Mouse (Mus musculus): Measurements from ENCODE around the gene Stard3. TPM values are rescaled to one million over a fixed set of nuclear protein-coding genes. Genes with fewer than 3 reads are reported as not detected.
A peak's percentile ranks its signal among the peaks of the same experiment; 100 is the strongest.

Stard3 gene
- polyA plus RNA-seq, 1 experiment = 271 TPM

DNA sequence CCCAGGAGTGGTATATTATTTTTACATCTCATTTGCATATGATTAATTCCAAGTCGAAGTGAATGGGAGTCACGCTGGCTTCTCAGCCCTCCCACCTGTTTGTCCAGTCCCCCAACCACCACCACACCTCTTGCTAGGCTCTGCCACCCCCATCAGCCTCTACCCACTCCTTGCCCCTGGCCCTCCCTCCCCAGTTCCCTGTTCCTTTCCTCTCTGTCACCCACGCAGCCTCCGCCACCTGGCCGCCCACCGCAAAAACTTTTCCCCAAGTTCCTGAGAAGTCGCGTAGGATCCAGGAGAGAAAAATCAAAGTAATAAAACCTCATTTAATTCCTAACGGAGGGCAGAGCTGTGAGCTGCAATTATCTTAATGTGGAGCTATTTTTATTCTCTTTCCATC, 12.0 kb upstream of the Stard3 start:
- H3K4me1 ChIP-seq (replicated peaks; ENCODE audit: control insufficient read depth, insufficient read depth, low read length) = peaks cover 9% of the 10 kb centered on the region
- WGBS = 11% methylated on average over 9 of the region's 9 CpGs
- H3K4me3 ChIP-seq (ENCODE audit: control insufficient read depth, insufficient read depth, low read length) = no peak overlapping the region
- TF ChIP-seq POLR2A (IDR thresholded peaks at IDR 0.05; ENCODE audit: control insufficient read depth, extremely low read depth, insufficient read depth, low read length, poor library complexity) (no peak), CTCF (IDR thresholded peaks at IDR 0.05; ENCODE audit: borderline replicate concordance, control insufficient read depth, extremely low read depth, insufficient read depth, low read length, poor library complexity) (no peak)
- no peak for DNase-seq
- peaks cover 4% of the 10 kb centered on the region; the same call in 1 of the 2 replicates for H3K27me3 ChIP-seq (ENCODE audit: control insufficient read depth, insufficient read depth, low read length)
- H3K36me3 ChIP-seq (ENCODE audit: control insufficient read depth, insufficient read depth, low read length) = no peaks in the 10 kb centered on the region
- no peak overlapping the region for H3K27ac ChIP-seq (ENCODE audit: control insufficient read depth, insufficient read depth, low read length)

DNA sequence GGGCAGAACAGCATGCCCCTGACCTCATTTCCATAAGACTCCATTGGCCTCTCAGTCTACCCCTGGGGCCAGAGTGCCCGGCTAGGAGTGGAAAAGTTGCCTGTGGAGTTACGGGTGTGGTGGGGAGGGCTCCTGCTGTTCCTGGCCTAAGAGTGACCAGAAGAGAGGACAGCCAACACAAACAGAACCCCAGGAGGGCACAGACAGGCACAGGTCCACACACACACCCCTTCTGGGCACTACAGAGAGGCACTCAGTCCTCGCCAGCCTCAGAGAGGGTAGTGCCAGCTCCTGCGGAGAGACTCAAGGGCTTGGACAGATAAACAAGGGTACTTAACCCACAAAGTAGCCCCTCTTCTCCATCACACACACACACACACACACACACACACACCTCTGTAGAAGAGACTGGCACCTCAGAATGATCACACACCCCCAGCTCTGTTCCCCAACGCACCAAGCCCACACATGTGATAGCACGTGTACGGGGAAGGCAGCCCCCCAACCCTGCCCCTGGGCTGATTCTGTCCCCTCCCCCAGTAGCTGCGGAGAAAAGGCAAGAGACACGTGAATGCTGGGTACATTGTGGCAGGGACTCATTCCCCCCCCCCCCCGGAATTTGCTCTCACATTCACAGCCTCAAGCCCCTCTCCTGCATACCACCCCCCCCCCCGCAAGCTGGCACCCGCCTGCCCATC, 10.6 kb upstream of the Stard3 start:
- H3K27me3 ChIP-seq (ENCODE audit: control insufficient read depth, insufficient read depth, low read length) = peaks cover 4% of the 10 kb centered on the region; the same call in 1 of the 2 replicates
- H3K36me3 ChIP-seq (ENCODE audit: control insufficient read depth, insufficient read depth, low read length) = no peaks in the 10 kb centered on the region
- no peak overlapping the region; the same call in 1 of the 2 replicates for H3K4me3 ChIP-seq (ENCODE audit: control insufficient read depth, insufficient read depth, low read length)
- 39% methylated on average over 10 of the region's 12 CpGs for WGBS
- no peak overlapping the region for H3K27ac ChIP-seq (ENCODE audit: control insufficient read depth, insufficient read depth, low read length)
- TF ChIP-seq CTCF (IDR thresholded peaks at IDR 0.05; ENCODE audit: borderline replicate concordance, control insufficient read depth, extremely low read depth, insufficient read depth, low read length, poor library complexity) = no peak
- no peak for TF ChIP-seq POLR2A (IDR thresholded peaks at IDR 0.05; ENCODE audit: control insufficient read depth, extremely low read depth, insufficient read depth, low read length, poor library complexity)
- DNase-seq = no peak
- H3K4me1 ChIP-seq (replicated peaks; ENCODE audit: control insufficient read depth, insufficient read depth, low read length) = peaks cover 9% of the 10 kb centered on the region

DNA sequence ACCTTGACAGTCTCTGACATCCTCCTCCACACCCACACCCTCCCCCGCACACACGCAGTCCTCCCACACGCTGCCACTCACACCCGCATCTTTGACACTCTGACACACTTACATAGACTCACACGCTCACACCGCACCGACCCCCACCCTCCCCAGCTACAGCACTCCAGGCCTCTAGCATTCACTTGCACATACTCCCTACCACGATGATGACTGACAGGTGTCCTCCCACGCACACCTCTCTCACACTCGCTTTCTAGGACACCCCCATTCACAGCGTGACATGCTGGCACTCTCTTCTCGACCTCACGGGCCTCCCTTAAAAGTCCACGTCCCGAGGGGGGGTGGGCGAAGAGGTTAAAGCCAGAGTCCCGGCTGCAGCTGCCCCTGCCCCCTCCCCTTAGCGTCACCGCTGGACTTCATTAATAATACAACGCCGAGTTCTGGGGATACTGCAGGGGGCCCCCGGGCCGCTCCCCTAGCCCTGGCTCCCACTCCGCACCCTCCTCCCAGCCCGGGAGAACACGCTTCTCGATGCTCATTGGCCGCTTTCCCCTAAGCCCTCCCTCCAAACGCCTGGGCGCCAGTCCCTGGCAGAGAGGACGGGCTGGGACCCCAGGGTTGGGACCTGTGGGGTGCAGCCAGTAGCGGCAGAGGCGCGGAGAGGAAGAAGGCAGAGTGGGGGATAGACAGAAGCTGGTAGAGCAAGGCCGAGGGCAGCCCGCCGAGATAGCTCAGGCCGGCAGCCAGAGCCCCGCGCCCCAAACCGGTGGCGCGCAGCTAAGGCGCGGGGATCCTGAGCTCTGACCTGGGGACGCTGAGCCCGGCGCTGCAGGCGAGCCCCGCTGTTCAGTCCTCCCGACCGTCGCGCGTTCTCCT, 9.8 kb upstream of the Stard3 start, which contains the start of gene Ppp1r1b:
Gene Ppp1r1b (plus strand): TSS at position 322 of the 879 bp plus-strand sequence.
- DNase-seq = peak; percentile 70
- peaks cover 4% of the 10 kb centered on the region; the same call in 1 of the 2 replicates for H3K27me3 ChIP-seq (ENCODE audit: control insufficient read depth, insufficient read depth, low read length)
- no peaks in the 10 kb centered on the region for H3K36me3 ChIP-seq (ENCODE audit: control insufficient read depth, insufficient read depth, low read length)
- WGBS = 2% methylated on average over 55 of the region's 55 CpGs
- no peak within 1 kb of the TSS for H3K27ac ChIP-seq (ENCODE audit: control insufficient read depth, insufficient read depth, low read length)
- TF ChIP-seq POLR2A (IDR thresholded peaks at IDR 0.05; ENCODE audit: control insufficient read depth, extremely low read depth, insufficient read depth, low read length, poor library complexity) (peak; percentile 32; the same call in 1 of the 2 replicates), CTCF (IDR thresholded peaks at IDR 0.05; ENCODE audit: borderline replicate concordance, control insufficient read depth, extremely low read depth, insufficient read depth, low read length, poor library complexity) (no peak; the same call in 1 of the 2 replicates)
- peaks cover 7% of the 10 kb centered on the region for H3K4me1 ChIP-seq (replicated peaks; ENCODE audit: control insufficient read depth, insufficient read depth, low read length)
- H3K4me3 ChIP-seq (ENCODE audit: control insufficient read depth, insufficient read depth, low read length) = peak within 1 kb of the TSS; percentile 32

DNA sequence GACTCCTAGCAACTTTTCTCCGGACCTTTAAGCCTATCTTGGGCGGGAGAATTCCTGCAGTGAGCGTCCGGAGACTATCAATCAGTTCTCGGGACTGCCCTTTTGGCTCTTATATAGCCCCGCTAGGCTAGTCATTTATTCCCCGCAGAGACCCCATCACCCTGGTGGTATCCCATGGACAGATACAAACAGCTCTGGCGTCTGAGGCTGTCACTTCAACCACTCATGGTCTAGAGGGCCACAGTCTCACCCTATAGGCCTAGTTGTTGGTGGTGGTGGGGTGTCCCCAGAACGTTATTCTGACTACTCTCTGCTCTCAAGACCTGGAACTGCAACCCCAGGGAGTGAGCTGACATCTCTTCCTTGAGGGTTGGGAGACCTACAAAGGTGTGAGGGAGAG, 8.9 kb upstream of the Stard3 start:
- Histone ChIP-seq H3K4me1 (replicated peaks; ENCODE audit: control insufficient read depth, insufficient read depth, low read length) (peaks cover 9% of the 10 kb centered on the region), H3K36me3 (ENCODE audit: control insufficient read depth, insufficient read depth, low read length) (no peaks in the 10 kb centered on the region), H3K27me3 (ENCODE audit: control insufficient read depth, insufficient read depth, low read length) (peaks cover 4% of the 10 kb centered on the region; the same call in 1 of the 2 replicates), H3K27ac (ENCODE audit: control insufficient read depth, insufficient read depth, low read length) (no peak overlapping the region), H3K4me3 (ENCODE audit: control insufficient read depth, insufficient read depth, low read length) (no peak overlapping the region)
- no peak for TF ChIP-seq POLR2A (IDR thresholded peaks at IDR 0.05; ENCODE audit: control insufficient read depth, extremely low read depth, insufficient read depth, low read length, poor library complexity)
- WGBS = 59% methylated on average over 9 of the region's 9 CpGs
- no peak for DNase-seq

DNA sequence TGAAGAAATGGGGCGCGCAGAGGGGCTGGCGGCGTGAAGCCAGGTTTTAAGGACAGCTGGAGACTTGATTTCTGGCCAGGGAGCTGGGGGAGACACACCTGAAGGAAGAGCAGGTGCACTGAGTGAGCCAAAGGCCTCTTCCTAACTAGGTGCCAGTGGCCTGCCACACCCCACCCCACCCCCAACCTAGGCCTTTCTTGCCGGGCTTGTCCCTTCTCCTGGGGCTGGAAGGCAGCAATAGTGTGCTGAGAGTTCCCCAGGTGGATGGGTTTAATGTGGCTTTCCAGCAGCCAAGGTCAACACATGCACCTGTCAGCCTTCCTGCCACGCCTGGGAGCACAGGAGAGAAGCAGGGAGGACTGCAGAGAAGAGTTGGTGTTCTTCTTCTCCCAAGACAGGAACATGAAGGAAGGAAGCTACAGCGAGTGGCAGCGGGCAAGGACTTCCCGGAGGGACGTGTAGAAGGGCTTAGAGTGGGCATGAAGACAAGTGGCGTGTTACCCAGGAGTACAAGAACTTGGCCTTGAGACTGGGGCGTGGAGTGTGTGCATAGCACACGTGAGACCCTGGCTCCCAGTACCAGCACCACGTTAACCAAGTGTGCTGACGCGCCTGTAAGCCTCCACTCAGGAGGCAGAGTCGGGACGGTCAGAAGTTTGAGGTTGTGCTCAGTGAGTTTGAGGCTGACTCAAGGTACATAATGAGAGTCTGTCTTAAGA, 5.7 kb upstream of the Stard3 start:
- WGBS = 87% methylated on average over 18 of the region's 18 CpGs
- no peak for TF ChIP-seq CTCF (IDR thresholded peaks at IDR 0.05; ENCODE audit: borderline replicate concordance, control insufficient read depth, extremely low read depth, insufficient read depth, low read length, poor library complexity)
- no peak for TF ChIP-seq POLR2A (IDR thresholded peaks at IDR 0.05; ENCODE audit: control insufficient read depth, extremely low read depth, insufficient read depth, low read length, poor library complexity)
- Histone ChIP-seq H3K4me1 (replicated peaks; ENCODE audit: control insufficient read depth, insufficient read depth, low read length) (peaks cover 20% of the 10 kb centered on the region), H3K27me3 (ENCODE audit: control insufficient read depth, insufficient read depth, low read length) (peaks cover 4% of the 10 kb centered on the region; the same call in 1 of the 2 replicates), H3K36me3 (ENCODE audit: control insufficient read depth, insufficient read depth, low read length) (no peaks in the 10 kb centered on the region), H3K27ac (ENCODE audit: control insufficient read depth, insufficient read depth, low read length) (no peak overlapping the region), H3K4me3 (ENCODE audit: control insufficient read depth, insufficient read depth, low read length) (no peak overlapping the region)
- no peak for DNase-seq

DNA sequence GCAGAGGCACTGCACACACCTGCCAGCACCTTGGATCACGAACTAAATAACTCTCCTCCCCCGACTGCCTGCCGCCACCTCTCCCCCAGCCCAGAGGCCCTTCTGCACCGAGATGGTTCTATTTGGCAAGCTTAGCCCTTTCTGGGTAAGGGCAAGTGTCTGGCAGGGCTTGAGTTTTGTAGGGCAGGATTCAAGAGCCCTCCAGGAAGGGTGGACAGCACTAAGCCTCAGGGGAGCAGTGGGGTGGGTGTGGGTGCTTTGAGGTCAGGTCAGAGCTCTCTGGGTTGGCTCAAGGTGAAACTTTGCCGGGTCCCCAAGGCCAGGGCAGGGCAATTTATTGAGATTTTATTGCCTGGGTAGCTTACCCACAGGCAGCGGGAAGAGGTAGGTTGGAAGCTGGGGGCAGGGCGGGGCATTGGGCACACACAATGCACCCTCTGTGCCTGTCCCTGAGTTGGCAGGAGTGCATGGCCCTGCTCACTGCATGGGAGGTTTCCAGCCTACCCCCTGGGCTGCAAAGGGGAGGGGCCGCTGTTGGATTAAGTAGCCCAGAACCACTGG, 4.4 kb upstream of the Stard3 start:
- Histone ChIP-seq H3K27me3 (ENCODE audit: control insufficient read depth, insufficient read depth, low read length) (peaks cover 4% of the 10 kb centered on the region; the same call in 1 of the 2 replicates), H3K36me3 (ENCODE audit: control insufficient read depth, insufficient read depth, low read length) (no peaks in the 10 kb centered on the region), H3K4me1 (replicated peaks; ENCODE audit: control insufficient read depth, insufficient read depth, low read length) (peaks cover 19% of the 10 kb centered on the region), H3K27ac (ENCODE audit: control insufficient read depth, insufficient read depth, low read length) (no peak overlapping the region), H3K4me3 (ENCODE audit: control insufficient read depth, insufficient read depth, low read length) (no peak overlapping the region)
- no peak for TF ChIP-seq CTCF (IDR thresholded peaks at IDR 0.05; ENCODE audit: borderline replicate concordance, control insufficient read depth, extremely low read depth, insufficient read depth, low read length, poor library complexity)
- TF ChIP-seq POLR2A (IDR thresholded peaks at IDR 0.05; ENCODE audit: control insufficient read depth, extremely low read depth, insufficient read depth, low read length, poor library complexity) = no peak
- no peak for DNase-seq
- 77% methylated on average over 8 of the region's 8 CpGs for WGBS

Measured in thymus, adult 2 months (tissue).